Mouse (Mus musculus): ENCODE measurements around the gene Smad6. TPM values are rescaled to one million over a fixed set of nuclear protein-coding genes. Genes with fewer than 3 reads are reported as not detected.

Gene Smad6
- 0.76 and 1.4 TPM in 2 replicates for polyA plus RNA-seq (2012; ENCODE audit: low replicate concordance)

DNA sequence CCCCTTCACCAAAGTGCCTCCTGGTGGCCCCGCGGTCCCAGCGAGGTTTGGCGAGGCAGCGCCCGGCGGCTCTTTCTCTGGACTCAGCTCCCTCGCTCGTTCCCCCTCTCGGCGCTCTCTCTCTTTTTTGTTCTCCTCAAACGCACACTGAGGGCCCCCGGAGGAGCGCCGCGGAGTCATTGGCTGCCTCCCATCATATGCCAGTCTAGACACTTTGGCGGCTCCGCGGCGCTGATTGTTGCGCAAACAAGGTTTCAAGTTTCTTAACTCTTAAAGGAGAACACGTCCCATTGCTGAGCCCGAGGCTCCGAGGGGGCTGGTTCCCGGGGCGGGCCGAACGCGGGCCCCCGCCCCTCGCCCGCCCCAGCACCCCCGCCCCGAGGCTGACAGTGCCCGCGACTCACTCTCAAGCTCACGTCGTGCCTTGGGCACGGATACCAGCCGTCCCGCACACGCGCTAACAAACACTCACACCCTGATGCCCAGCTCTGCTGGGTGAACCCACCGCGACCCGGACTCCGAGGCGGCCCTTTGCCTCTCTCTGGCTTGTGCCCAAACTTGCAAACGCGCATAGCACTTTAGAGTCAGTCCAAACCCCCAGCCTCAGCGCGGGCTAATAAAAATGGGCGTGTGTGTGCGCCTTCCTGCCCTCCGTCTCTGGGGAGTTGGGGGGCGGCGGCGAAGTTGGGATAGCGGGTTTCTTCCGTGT lies at the start of gene Smad6:
Smad6 (minus strand) TSS at position 207 of the 709 bp plus-strand sequence.

Other genes starting within 250 kb of the Smad6 start
- gene Lctl, start 95.1 kb upstream of the Smad6 start, polyA plus RNA-seq (2012; ENCODE audit: low replicate concordance): not detected in 2 replicates
- 2.1 and 7.7 TPM in 2 replicates for gene Zwilch, start 151.0 kb upstream of the Smad6 start, polyA plus RNA-seq (2012; ENCODE audit: low replicate concordance)
- gene Rpl4, start 151.3 kb upstream of the Smad6 start, polyA plus RNA-seq (2012; ENCODE audit: low replicate concordance): 68.9 and 127 TPM in 2 replicates
- 0.15 and 1.7 TPM in 2 replicates for gene Snapc5, start 157.2 kb upstream of the Smad6 start, polyA plus RNA-seq (2012; ENCODE audit: low replicate concordance)
- gene Uchl4, start 213.1 kb upstream of the Smad6 start, polyA plus RNA-seq (2012; ENCODE audit: low replicate concordance): not detected in 2 replicates
- 16.2 and 18.1 TPM in 2 replicates for gene Map2k1, start 231.6 kb upstream of the Smad6 start, polyA plus RNA-seq (2012; ENCODE audit: low replicate concordance)

Data from leukemia stem cell, adult 10-12 weeks (primary cell).